Mouse (Mus musculus) stomach, embryonic 14.5 days (tissue): ENCODE data around the gene Pde4d. TPM values are rescaled to one million over a fixed set of nuclear protein-coding genes. Genes with fewer than 3 reads are reported as not detected.

Source experiments
- ATAC-seq: fragments of 200-750 bp; cut with Nextera tagmentation; 2 replicates; pipeline ENCODE4 v1.8.0; 2017; ENCODE audit warnings: low read depth, moderate TSS enrichment; ENCODE audit not compliant: insufficient number of reproducible peaks, insufficient read depth, low FRiP score
- H3K27ac ChIP-seq: fragments of 300-500 bp; sonication (generic); 2 replicates; pipeline ENCODE4 v1.5.1; 2014; ENCODE audit warnings: mild to moderate bottlenecking, low read length, moderate library complexity, mixed read lengths
- H3K27me3 ChIP-seq: fragments of 300-500 bp; sonication (generic); 2 replicates; pipeline ENCODE4 v1.6.1; 2014; ENCODE audit warnings: low read length, control low read depth, mixed read lengths; ENCODE audit not compliant: control insufficient read depth, insufficient read depth
- H3K36me3 ChIP-seq: fragments of 300-500 bp; sonication (generic); 2 replicates; pipeline ENCODE4 v1.6.1; 2014; ENCODE audit warnings: mild to moderate bottlenecking, control low read depth, low read length, moderate library complexity, mixed read lengths; ENCODE audit not compliant: control insufficient read depth, insufficient read depth
- H3K4me1 ChIP-seq: fragments of 300-500 bp; sonication (generic); 2 replicates; pipeline ENCODE4 v1.6.1; 2014; ENCODE audit warnings: low read length, control low read depth, mixed read lengths; ENCODE audit not compliant: control insufficient read depth, insufficient read depth
- H3K4me2 ChIP-seq: fragments of 300-500 bp; sonication (generic); replicated peaks from 2 replicates; pipeline ENCODE4 v1.6.1; 2014; ENCODE audit warnings: low read depth, low read length, control low read depth
- H3K4me3 ChIP-seq: fragments of 300-500 bp; sonication (generic); 2 replicates; pipeline ENCODE4 v1.5.1; 2014; ENCODE audit warnings: low read depth, low read length, control low read depth
- H3K9ac ChIP-seq: fragments of 300-500 bp; sonication (generic); replicated peaks from 2 replicates; pipeline ENCODE4 v1.6.1; 2014; ENCODE audit warnings: low read depth, mild to moderate bottlenecking, control low read depth, low read length, moderate library complexity, mixed read lengths
- H3K9me3 ChIP-seq: fragments of 300-500 bp; sonication (generic); 2 replicates; pipeline ENCODE4 v1.6.1; 2016; ENCODE audit warnings: low read depth, low read length, control low read depth; ENCODE audit not compliant: control insufficient read depth
- WGBS: fragments of 180-500 bp; shearing (Covaris S2); extraction: QIAGEN DNeasy Blood & Tissue Kit; methylation state at CpG from one replicate; pipeline ENCODE4 v1.1.7; 2014; 5-methylcytosine and 5-hydroxymethylcytosine counted together
- polyA plus RNA-seq: library from polyadenylated mRNA; unstranded; fragments of >200 nt; fragmentation: Nextera tagmentation; extraction: Ambion mirVana; gene quantifications from 2 replicates; pipeline ENCODE4 v1.2.1, GENCODE M21; 2014

Gene Pde4d
- polyA plus RNA-seq, 1 experiment from 2014 or later = 29.3 TPM

DNA sequence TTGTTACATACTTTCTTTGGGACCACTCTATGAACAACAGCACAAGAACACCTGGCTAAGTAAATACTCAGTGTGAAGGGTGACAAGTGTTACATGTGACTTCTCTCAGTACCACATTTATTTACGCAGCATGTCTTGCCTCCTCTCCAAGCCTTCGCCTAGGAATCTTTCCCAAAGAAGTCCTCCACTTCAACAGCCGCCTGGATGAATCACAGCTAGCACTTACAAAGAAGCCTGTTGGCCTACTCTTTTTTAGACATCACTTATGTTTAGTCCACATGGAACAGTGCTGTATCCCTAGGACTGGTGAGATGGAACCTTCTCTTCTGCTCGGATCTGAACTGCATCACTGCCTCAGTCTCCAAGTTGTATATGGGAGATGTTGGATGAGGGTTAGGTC, 741.4 kb downstream of the Pde4d start:
- H3K4me1 ChIP-seq = no peaks in the 10 kb centered on the region
- H3K9me3 ChIP-seq = no peaks in the 10 kb centered on the region
- no peak overlapping the region for H3K27ac ChIP-seq
- no peaks in the 10 kb centered on the region for H3K36me3 ChIP-seq
- ATAC-seq = no peak
- H3K4me2 ChIP-seq = no peak overlapping the region
- H3K9ac ChIP-seq = no peak overlapping the region
- no peaks in the 10 kb centered on the region for H3K27me3 ChIP-seq
- H3K4me3 ChIP-seq = no peak overlapping the region
- 70% methylated on average over 4 of the region's 4 CpGs for WGBS

DNA sequence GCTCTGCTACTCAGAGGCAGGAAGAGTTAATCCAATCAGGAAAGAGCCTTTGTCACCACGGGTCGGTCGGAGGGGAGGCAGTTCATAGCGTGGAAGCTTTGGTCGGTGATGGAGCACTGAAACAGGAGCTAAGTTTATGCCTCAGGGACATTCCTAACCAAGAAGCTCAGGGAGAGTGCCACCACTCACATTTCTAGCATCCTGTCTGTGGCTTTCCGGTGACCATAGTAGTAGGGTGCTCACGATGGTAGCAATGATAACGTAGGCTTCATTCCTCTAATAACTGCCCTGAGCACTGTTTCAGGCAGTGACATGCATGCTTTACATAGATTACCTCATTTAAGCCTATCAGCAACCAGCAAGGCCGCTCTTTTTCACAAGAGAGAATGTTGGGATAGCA, 755.8 kb downstream of the Pde4d start:
- Histone ChIP-seq H3K36me3 (no peaks in the 10 kb centered on the region), H3K4me1 (no peaks in the 10 kb centered on the region), H3K9ac (no peak overlapping the region), H3K4me3 (no peak overlapping the region), H3K27me3 (no peaks in the 10 kb centered on the region), H3K4me2 (no peak overlapping the region), H3K27ac (no peak overlapping the region), H3K9me3 (no peaks in the 10 kb centered on the region)
- ATAC-seq = no peak
- 44% methylated on average over 9 of the region's 9 CpGs for WGBS

DNA sequence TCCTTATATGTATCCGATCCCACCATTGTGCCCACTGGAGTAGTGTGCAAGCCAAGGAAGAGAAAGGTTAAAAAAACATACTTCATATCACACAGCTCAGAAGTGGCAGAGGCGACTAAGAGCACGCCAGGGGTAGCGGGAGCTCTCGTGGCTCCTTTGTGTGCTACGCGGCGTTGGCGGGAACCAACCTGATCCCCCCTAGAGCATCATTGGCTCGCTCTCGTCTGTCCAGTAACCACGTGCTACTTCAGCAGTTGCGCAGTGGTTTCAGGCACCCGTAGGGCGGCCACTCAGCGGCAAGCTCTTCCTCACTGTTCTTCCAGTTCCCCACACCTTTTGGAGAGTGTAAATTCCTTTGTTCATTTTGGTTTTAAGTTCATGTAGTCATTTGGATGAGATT, 758.9 kb downstream of the Pde4d start:
- no peak for ATAC-seq
- H3K27ac ChIP-seq = no peak overlapping the region
- no peak overlapping the region for H3K4me2 ChIP-seq
- H3K27me3 ChIP-seq = no peaks in the 10 kb centered on the region
- no peaks in the 10 kb centered on the region for H3K36me3 ChIP-seq
- no peak overlapping the region for H3K9ac ChIP-seq
- no peaks in the 10 kb centered on the region for H3K4me1 ChIP-seq
- H3K4me3 ChIP-seq = no peak overlapping the region
- WGBS = 96% methylated on average over 16 of the region's 16 CpGs
- no peaks in the 10 kb centered on the region for H3K9me3 ChIP-seq

DNA sequence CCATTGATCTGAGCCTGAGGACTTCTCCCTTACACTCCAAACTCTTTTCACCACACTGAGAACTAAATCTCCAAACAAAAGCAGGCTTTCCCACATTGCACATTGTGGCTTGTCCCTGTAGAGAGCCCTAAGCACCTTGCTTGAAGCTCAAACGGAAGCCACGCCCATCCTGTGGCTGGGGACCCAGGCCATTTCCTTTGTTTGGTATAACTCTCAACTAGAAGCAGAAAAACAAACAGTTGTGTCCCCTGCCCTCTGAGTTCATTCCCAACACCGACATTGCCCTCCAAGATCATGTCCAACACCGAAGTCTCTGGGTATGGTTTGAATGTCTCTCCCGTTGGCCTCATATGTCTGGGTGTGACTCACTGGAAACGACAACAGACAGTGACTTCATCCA, 759.7 kb downstream of the Pde4d start:
- no peak overlapping the region for H3K9ac ChIP-seq
- 69% methylated on average over 6 of the region's 6 CpGs for WGBS
- H3K9me3 ChIP-seq = no peaks in the 10 kb centered on the region
- no peaks in the 10 kb centered on the region for H3K4me1 ChIP-seq
- H3K27ac ChIP-seq = no peak overlapping the region
- no peak overlapping the region for H3K4me2 ChIP-seq
- H3K4me3 ChIP-seq = no peak overlapping the region
- H3K36me3 ChIP-seq = no peaks in the 10 kb centered on the region
- ATAC-seq = no peak
- no peaks in the 10 kb centered on the region for H3K27me3 ChIP-seq

DNA sequence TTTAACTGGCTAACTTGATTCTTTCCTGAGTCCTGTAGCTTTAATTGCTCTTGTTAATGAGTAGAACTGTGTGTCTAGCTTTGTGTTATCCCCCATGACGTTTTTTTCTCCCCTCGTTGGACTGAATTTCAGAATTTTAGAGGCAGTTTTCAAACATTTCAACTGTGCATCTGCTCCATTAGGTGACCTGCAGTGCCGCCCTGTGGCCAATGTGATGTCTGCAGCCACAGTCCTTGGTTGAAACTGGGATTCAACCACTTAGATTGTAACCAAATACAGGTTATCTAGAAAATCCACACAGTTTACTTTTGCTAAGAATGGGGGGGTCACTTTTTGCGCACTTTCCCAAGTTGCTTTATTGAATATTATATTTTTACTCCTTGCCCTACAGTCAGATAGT, 760.7 kb downstream of the Pde4d start:
- ATAC-seq = no peak
- Histone ChIP-seq H3K9ac (no peak overlapping the region), H3K27ac (no peak overlapping the region), H3K4me2 (no peak overlapping the region), H3K9me3 (no peaks in the 10 kb centered on the region), H3K36me3 (no peaks in the 10 kb centered on the region), H3K4me3 (no peak overlapping the region), H3K4me1 (no peaks in the 10 kb centered on the region), H3K27me3 (no peaks in the 10 kb centered on the region)
- under 1% methylated on average over 4 of the region's 4 CpGs for WGBS

DNA sequence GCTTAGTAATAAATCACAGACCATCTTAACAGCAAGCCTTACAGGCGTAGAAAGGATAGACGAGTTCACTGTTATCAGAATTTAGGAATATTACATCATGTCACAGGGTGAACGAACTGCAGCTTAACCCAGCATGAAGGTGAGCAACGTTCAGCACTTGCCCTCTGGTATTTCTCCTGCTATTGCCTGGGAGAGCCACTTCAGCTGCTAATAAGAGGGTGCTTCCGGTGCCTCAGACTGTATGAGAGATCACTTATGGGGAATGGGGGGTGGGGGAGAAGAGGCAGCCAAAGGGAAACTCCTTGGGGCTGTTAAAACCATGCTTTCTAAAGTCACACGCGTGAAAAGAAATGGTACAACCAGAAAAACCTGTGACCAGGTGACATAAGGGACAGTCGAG, 761.7 kb downstream of the Pde4d start:
- WGBS = 54% methylated on average over 8 of the region's 8 CpGs
- Histone ChIP-seq H3K27ac (no peak overlapping the region), H3K4me2 (no peak overlapping the region; the same call in 1 of the 2 replicates), H3K36me3 (no peaks in the 10 kb centered on the region), H3K4me3 (no peak overlapping the region), H3K4me1 (no peaks in the 10 kb centered on the region), H3K9me3 (no peaks in the 10 kb centered on the region), H3K9ac (no peak overlapping the region), H3K27me3 (no peaks in the 10 kb centered on the region)
- no peak for ATAC-seq

DNA sequence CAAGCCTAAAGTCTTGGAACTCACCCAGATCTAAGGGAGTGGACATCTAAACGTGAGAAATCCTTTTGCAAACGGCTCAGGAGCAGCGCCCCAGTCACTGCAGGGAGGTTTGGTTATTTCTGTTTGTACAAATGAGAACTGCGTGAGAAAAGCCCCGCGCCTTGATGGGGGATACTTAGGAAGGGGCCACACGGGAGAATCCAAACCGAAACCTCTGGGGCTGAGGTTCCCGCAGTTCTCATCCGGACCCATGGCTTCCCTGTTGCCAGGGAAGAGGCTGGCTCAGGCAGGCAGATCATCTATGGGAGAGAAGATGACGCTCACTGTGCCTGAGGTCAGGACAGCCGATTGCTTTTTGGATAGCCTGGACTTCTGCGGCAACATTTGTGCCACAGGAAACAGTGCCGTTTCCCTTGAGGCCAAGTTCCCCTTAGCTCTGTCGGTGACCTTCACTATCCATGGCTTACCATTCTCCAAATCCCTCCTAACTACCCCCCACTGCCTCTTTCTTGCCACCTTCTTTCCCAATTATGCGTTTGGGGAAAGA, 762.3 kb downstream of the Pde4d start:
- ATAC-seq = no peak
- Histone ChIP-seq H3K4me1 (no peaks in the 10 kb centered on the region), H3K9me3 (no peaks in the 10 kb centered on the region), H3K4me2 (peak overlapping the region; percentile 32), H3K9ac (no peak overlapping the region), H3K27ac (no peak overlapping the region), H3K36me3 (no peaks in the 10 kb centered on the region), H3K27me3 (no peaks in the 10 kb centered on the region), H3K4me3 (peak overlapping the region; percentile 14; the same call in 1 of the 2 replicates)
- 38% methylated on average over 16 of the region's 16 CpGs for WGBS

DNA sequence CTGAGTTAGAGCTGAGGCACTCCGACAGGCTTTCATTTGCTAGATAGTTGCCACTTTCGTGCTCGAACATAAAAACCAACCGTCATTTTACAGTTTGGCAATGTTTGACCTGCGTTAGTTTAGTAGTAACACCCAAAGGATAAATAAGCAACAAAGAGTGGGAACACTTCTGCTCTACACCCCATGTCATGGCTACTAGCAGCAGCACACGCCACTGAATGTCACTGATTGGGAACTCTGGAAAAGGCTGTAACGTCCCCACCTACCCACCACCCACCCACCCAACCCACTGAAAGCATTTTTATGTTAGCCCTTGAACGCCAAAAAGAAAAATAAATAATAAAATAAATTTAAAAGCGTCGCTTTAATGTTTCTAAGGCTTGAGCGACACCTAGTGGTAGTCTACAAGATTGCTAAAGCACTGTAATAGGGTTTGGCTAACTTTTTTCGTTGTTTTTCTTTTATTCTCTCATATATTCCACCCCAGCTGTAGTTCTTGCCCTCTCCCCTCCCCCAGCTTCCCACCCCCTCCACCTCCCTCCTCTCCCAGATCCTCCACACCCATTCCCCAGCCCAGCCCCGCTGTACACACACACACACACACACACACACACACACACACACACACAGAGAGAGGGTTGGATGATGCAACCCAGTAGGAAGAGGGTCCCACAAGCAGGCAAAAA, 763.2 kb downstream of the Pde4d start:
- H3K4me3 ChIP-seq = no peak overlapping the region
- WGBS = 24% methylated on average over 12 of the region's 13 CpGs
- H3K27ac ChIP-seq = no peak overlapping the region
- no peaks in the 10 kb centered on the region for H3K36me3 ChIP-seq
- peak overlapping the region; percentile 35 for H3K4me2 ChIP-seq
- no peaks in the 10 kb centered on the region for H3K27me3 ChIP-seq
- no peaks in the 10 kb centered on the region for H3K4me1 ChIP-seq
- no peaks in the 10 kb centered on the region for H3K9me3 ChIP-seq
- no peak overlapping the region for H3K9ac ChIP-seq
- 0 out of 2 replicates have a peak, but pooled peaks have one; percentile 26 for ATAC-seq
